Mouse (Mus musculus) heart, embryonic 14.5 days (tissue): ENCODE data around the gene Macf1. TPM values are rescaled to one million over a fixed set of nuclear protein-coding genes. Genes with fewer than 3 reads are reported as not detected.
A peak's percentile ranks its signal among the peaks of the same experiment; 100 is the strongest.
"Not testable (repeated sequence)": the region's sequence is repeated elsewhere in the genome, so short reads cannot be mapped to it uniquely, and the experiment has no call there.

Experiments
- ATAC-seq: fragments of 200-750 bp; cut with Nextera tagmentation; 2 replicates; pipeline ENCODE4 v1.8.0; 2017; ENCODE audit warnings: low read depth, moderate TSS enrichment; ENCODE audit not compliant: insufficient number of reproducible peaks, insufficient read depth, low FRiP score
- H3K27ac ChIP-seq, 2 experiments: fragments of 200-500 bp in 1 of 2; fragments of 300-500 bp in 1 of 2; sonication (generic) in 1 of 2; replicated peaks in 1 of 2; 2 replicates each; pipeline ENCODE4 v1.5.1; 2012 to 2014; ENCODE audit warnings: low read depth in 2 of 2, low read length in 2 of 2, control low read depth in 1 of 2, mild to moderate bottlenecking in 1 of 2, mixed read lengths in 1 of 2; ENCODE audit not compliant: control insufficient read depth in 1 of 2, insufficient read depth in 1 of 2
- H3K27me3 ChIP-seq: fragments of 300-500 bp; sonication (generic); 2 replicates; pipeline ENCODE4 v1.6.1; 2014; ENCODE audit warnings: mild to moderate bottlenecking, low read length, control low read depth; ENCODE audit not compliant: control insufficient read depth, insufficient read depth
- H3K36me3 ChIP-seq: fragments of 300-500 bp; sonication (generic); 2 replicates; pipeline ENCODE4 v1.6.1; 2014; ENCODE audit warnings: mild to moderate bottlenecking, control low read depth, low read length, mixed read lengths; ENCODE audit not compliant: control insufficient read depth, insufficient read depth
- H3K4me1 ChIP-seq, 2 experiments: fragments of 200-500 bp in 1 of 2; fragments of 300-500 bp in 1 of 2; sonication (generic) in 1 of 2; 2 replicates each; pipeline ENCODE4 v1.6.1; 2012 to 2014; ENCODE audit warnings: low read length in 2 of 2, control low read depth in 1 of 2, mixed read lengths in 1 of 2; ENCODE audit not compliant: control insufficient read depth in 2 of 2, insufficient read depth in 2 of 2
- H3K4me2 ChIP-seq: fragments of 300-500 bp; sonication (generic); 2 replicates; pipeline ENCODE4 v1.6.1; 2014; ENCODE audit warnings: mild to moderate bottlenecking, low read length
- H3K4me3 ChIP-seq, 2 experiments: fragments of 200-500 bp in 1 of 2; fragments of 300-500 bp in 1 of 2; sonication (generic) in 1 of 2; 2 replicates each; pipeline ENCODE4 v1.5.1; 2012 to 2014; ENCODE audit warnings: low read length in 2 of 2, mild to moderate bottlenecking in 2 of 2, control low read depth in 1 of 2, low read depth in 1 of 2, moderate library complexity in 1 of 2; ENCODE audit not compliant: control insufficient read depth in 1 of 2, insufficient read depth in 1 of 2
- H3K9ac ChIP-seq: fragments of 300-500 bp; sonication (generic); 2 replicates; pipeline ENCODE4 v1.6.1; 2014; ENCODE audit warnings: mild to moderate bottlenecking, low read length
- H3K9me3 ChIP-seq: fragments of 300-500 bp; sonication (generic); 2 replicates; pipeline ENCODE4 v1.6.1; 2016; ENCODE audit warnings: low read length, control low read depth; ENCODE audit not compliant: control insufficient read depth
- WGBS: fragments of 180-500 bp; shearing (Covaris S2); extraction: QIAGEN DNeasy Blood & Tissue Kit; methylation state at CpG from one replicate; pipeline ENCODE4 v1.1.7; 2014; 5-methylcytosine and 5-hydroxymethylcytosine counted together
- polyA plus RNA-seq: library from polyadenylated mRNA; unstranded; fragments of >200 nt; fragmentation: Nextera tagmentation; extraction: Ambion mirVana; gene quantifications from 2 replicates; pipeline ENCODE4 v1.2.1, GENCODE M21; 2014

The Macf1 gene
- polyA plus RNA-seq, 1 experiment from 2014 or later: 107 TPM

GRCm38 (mm10) chr4:123334177-123334576 is 350.0 kb downstream of the Macf1 start:
- Histone ChIP-seq H3K36me3 (no peaks in the 10 kb centered on the region), H3K4me3 (no peak overlapping the region), H3K9me3 (peaks cover 4% of the 10 kb centered on the region; the same call in 1 of the 2 replicates), H3K4me2 (no peak overlapping the region), H3K4me1 (no peaks in the 10 kb centered on the region; a peak in 1 of 4 replicates), H3K27me3 (no peaks in the 10 kb centered on the region), H3K9ac (no peak overlapping the region), H3K27ac (no peak overlapping the region)
- ATAC-seq: no peak
- WGBS: 66% methylated on average over 3 of the region's 3 CpGs

- Histone ChIP-seq H3K9me3 (peaks cover 4% of the 10 kb centered on the region; the same call in 1 of the 2 replicates), H3K4me1 (no peaks in the 10 kb centered on the region; a peak in 1 of 4 replicates), H3K27me3 (no peaks in the 10 kb centered on the region), H3K27ac (no peak overlapping the region), H3K36me3 (no peaks in the 10 kb centered on the region), H3K9ac (no peak overlapping the region), H3K4me3 (no peak overlapping the region), H3K4me2 (no peak overlapping the region)
- ATAC-seq: no peak
- 94% methylated on average over 4 of the region's 4 CpGs for WGBS
Measured at GRCm38 (mm10) chr4:123333151-123333550, 351.0 kb downstream of the Macf1 start.

GRCm38 (mm10) chr4:123331961-123332360 is 352.2 kb downstream of the Macf1 start:
- H3K9ac ChIP-seq, H3K9me3 ChIP-seq, H3K27me3 ChIP-seq, ATAC-seq, H3K4me1 ChIP-seq, H3K36me3 ChIP-seq, H3K4me2 ChIP-seq, H3K27ac ChIP-seq, H3K4me3 ChIP-seq: not testable (repeated sequence)
- WGBS: 50% methylated on average over 1 of the region's 1 CpGs

GRCm38 (mm10) chr4:123331326-123331725 is 352.8 kb downstream of the Macf1 start:
- peaks cover 0 to 2% of the 10 kb centered on the region in 2 experiments; a peak in 2 of 4 replicates for H3K4me1 ChIP-seq
- H3K27ac ChIP-seq: no peak overlapping the region
- no peaks in the 10 kb centered on the region for H3K36me3 ChIP-seq
- H3K27me3 ChIP-seq: no peaks in the 10 kb centered on the region
- H3K4me3 ChIP-seq: no peak overlapping the region
- WGBS: 64% methylated on average over 5 of the region's 5 CpGs
- no peak for ATAC-seq
- H3K9ac ChIP-seq: no peak overlapping the region
- peaks cover 4% of the 10 kb centered on the region; the same call in 1 of the 2 replicates for H3K9me3 ChIP-seq
- H3K4me2 ChIP-seq: no peak overlapping the region

- peaks cover 4% of the 10 kb centered on the region; the same call in 1 of the 2 replicates for H3K9me3 ChIP-seq
- ATAC-seq: no peak
Measured at GRCm38 (mm10) chr4:123328946-123329345, 355.2 kb downstream of the Macf1 start.

GRCm38 (mm10) chr4:123327630-123328029 is 356.5 kb downstream of the Macf1 start:
- no peak overlapping the region for H3K4me3 ChIP-seq
- H3K36me3 ChIP-seq: no peaks in the 10 kb centered on the region
- H3K27ac ChIP-seq: no peak overlapping the region
- WGBS: 27% methylated on average over 3 of the region's 3 CpGs
- peaks cover 5% of the 10 kb centered on the region for H3K27me3 ChIP-seq
- H3K4me2 ChIP-seq: no peak overlapping the region
- peaks cover 6 to 7% of the 10 kb centered on the region in 2 experiments; a peak in 3 of 4 replicates for H3K4me1 ChIP-seq
- ATAC-seq: no peak
- H3K9ac ChIP-seq: no peak overlapping the region
- no peaks in the 10 kb centered on the region; the same call in 1 of the 2 replicates for H3K9me3 ChIP-seq

More at GRCm38 (mm10) chr4:123328946-123329345, 355.2 kb downstream of the Macf1 start:
- Histone ChIP-seq H3K36me3 (no peaks in the 10 kb centered on the region), H3K27ac (no peak overlapping the region), H3K4me3 (no peak overlapping the region), H3K4me1 (peaks cover 6 to 7% of the 10 kb centered on the region in 2 experiments; a peak in 3 of 4 replicates), H3K9ac (no peak overlapping the region), H3K4me2 (no peak overlapping the region), H3K27me3 (no peaks in the 10 kb centered on the region)
- 55% methylated on average over 6 of the region's 6 CpGs for WGBS

- H3K4me3 ChIP-seq: no peak overlapping the region
- no peaks in the 10 kb centered on the region for H3K9me3 ChIP-seq
- H3K4me1 ChIP-seq: peaks cover 6 to 7% of the 10 kb centered on the region in 2 experiments; a peak in 3 of 4 replicates
- 53% methylated on average over 3 of the region's 3 CpGs for WGBS
- ATAC-seq: 0 out of 2 replicates have a peak, but pooled peaks have one; percentile 32
- H3K27me3 ChIP-seq: peaks cover 13% of the 10 kb centered on the region
- H3K9ac ChIP-seq: no peak overlapping the region
- no peak overlapping the region for H3K4me2 ChIP-seq
- no peak overlapping the region for H3K27ac ChIP-seq
- H3K36me3 ChIP-seq: no peaks in the 10 kb centered on the region
Measured at GRCm38 (mm10) chr4:123326087-123326486, 358.1 kb downstream of the Macf1 start.

- H3K27me3 ChIP-seq: peaks cover 13% of the 10 kb centered on the region
- 11% methylated on average over 13 of the region's 13 CpGs for WGBS
- H3K36me3 ChIP-seq: no peaks in the 10 kb centered on the region
- ATAC-seq: no peak
- no peak within 1 kb of the TSS for H3K9ac ChIP-seq
- no peak within 1 kb of the TSS for H3K27ac ChIP-seq
- peak within 1 kb of the TSS; percentile 12 to 26; a peak in 3 of 4 replicates for H3K4me3 ChIP-seq
- H3K4me2 ChIP-seq: peak within 1 kb of the TSS; percentile 56
- H3K4me1 ChIP-seq: peaks cover 6 to 7% of the 10 kb centered on the region in 2 experiments; a peak in 3 of 4 replicates
- no peaks in the 10 kb centered on the region for H3K9me3 ChIP-seq
Measured at GRCm38 (mm10) chr4:123323534-123323933, 360.6 kb downstream of the Macf1 start, which contains the start of gene Oxct2a. Gene Oxct2a, minus strand, starts transcription at chr4:123323634.
